Mouse (Mus musculus) kidney, adult 11 months (tissue): ENCODE data around the gene Stat4.

ENCODE experiments used
- DNase-seq: peaks from one replicate; pipeline ENCODE4 v3.0.0; 2022

Gene Stat4

GRCm38 (mm10) chr1:52111217-52111616 lies 124.3 kb downstream of the Stat4 start:
- DNase-seq: no peak

GRCm38 (mm10) chr1:52112301-52112700 lies 125.4 kb downstream of the Stat4 start:
- no peak for DNase-seq

GRCm38 (mm10) chr1:52113067-52113665 lies 126.2 kb downstream of the Stat4 start:
- DNase-seq: no peak

GRCm38 (mm10) chr1:52113666-52114069 lies 126.7 kb downstream of the Stat4 start:
- DNase-seq: peak; percentile 97

- DNase-seq: no peak
These were observed 129.5 kb downstream of the Stat4 start for GRCm38 (mm10) chr1:52116441-52116840.

- DNase-seq: no peak
These were observed 130.8 kb downstream of the Stat4 start for GRCm38 (mm10) chr1:52117777-52118176.

- peak; percentile 82 for DNase-seq
These were observed 132.1 kb downstream of the Stat4 start, which contains the start of gene Stat1 for GRCm38 (mm10) chr1:52118860-52119591. Gene Stat1 (plus strand): TSS chr1:52119440.

GRCm38 (mm10) chr1:52119691-52120090 lies 132.7 kb downstream of the Stat4 start:
- DNase-seq: no peak

- no peak for DNase-seq
These were observed 133.2 kb downstream of the Stat4 start for GRCm38 (mm10) chr1:52120191-52120590.

- DNase-seq: no peak
These were observed 134.1 kb downstream of the Stat4 start for GRCm38 (mm10) chr1:52121052-52121451.

GRCm38 (mm10) chr1:52124818-52125217 lies 137.9 kb downstream of the Stat4 start:
- DNase-seq: no peak

GRCm38 (mm10) chr1:52127350-52127749 lies 140.4 kb downstream of the Stat4 start:
- DNase-seq: no peak

- DNase-seq: no peak
These were observed 142.8 kb downstream of the Stat4 start for GRCm38 (mm10) chr1:52129794-52130193.

GRCm38 (mm10) chr1:52131787-52132377 lies 144.9 kb downstream of the Stat4 start:
- DNase-seq: no peak

- no peak for DNase-seq
These were observed 146.3 kb downstream of the Stat4 start for GRCm38 (mm10) chr1:52133254-52133653.

GRCm38 (mm10) chr1:52137292-52137691 lies 150.3 kb downstream of the Stat4 start:
- no peak for DNase-seq

- no peak for DNase-seq
These were observed 153.6 kb downstream of the Stat4 start for GRCm38 (mm10) chr1:52140534-52140933.

- DNase-seq: no peak
These were observed 154.5 kb downstream of the Stat4 start for GRCm38 (mm10) chr1:52141482-52141881.

GRCm38 (mm10) chr1:52142117-52142516 lies 155.2 kb downstream of the Stat4 start:
- no peak for DNase-seq

GRCm38 (mm10) chr1:52143191-52143590 lies 156.2 kb downstream of the Stat4 start:
- DNase-seq: no peak

- DNase-seq: no peak
These were observed 156.7 kb downstream of the Stat4 start for GRCm38 (mm10) chr1:52143596-52144156.

GRCm38 (mm10) chr1:52144907-52145306 lies 158.0 kb downstream of the Stat4 start:
- DNase-seq: no peak

- DNase-seq: no peak
These were observed 159.4 kb downstream of the Stat4 start for GRCm38 (mm10) chr1:52146214-52146970.
